Mouse (Mus musculus) small intestine, adult 2 months (tissue): ENCODE results near the gene Eef1akmt2. TPM values are rescaled to one million over a fixed set of nuclear protein-coding genes. Genes with fewer than 3 reads are reported as not detected.

Source experiments
- H3K27ac ChIP-seq: fragments of 200-500 bp; 2 replicates; pipeline ENCODE4 v1.5.1; 2012; ENCODE audit warnings: low read depth, low read length, control low read depth, inconsistent platforms; ENCODE audit not compliant: insufficient read depth
- H3K27me3 ChIP-seq: fragments of 200-500 bp; 2 replicates; pipeline ENCODE4 v1.6.1; 2012; ENCODE audit warnings: mild to moderate bottlenecking, moderate library complexity, low read length, inconsistent platforms; ENCODE audit not compliant: control insufficient read depth, insufficient read depth
- H3K36me3 ChIP-seq: fragments of 200-500 bp; 2 replicates; pipeline ENCODE4 v1.6.1; 2012; ENCODE audit warnings: mild to moderate bottlenecking, low read length, control low read depth, inconsistent platforms; ENCODE audit not compliant: control insufficient read depth, insufficient read depth
- H3K4me1 ChIP-seq: fragments of 200-500 bp; 2 replicates; pipeline ENCODE4 v1.6.1; 2012; ENCODE audit warnings: low read length, inconsistent platforms, mixed read lengths; ENCODE audit not compliant: control insufficient read depth, insufficient read depth, insufficient read length
- H3K4me3 ChIP-seq: fragments of 200-500 bp; 2 replicates; pipeline ENCODE4 v1.5.1; 2012; ENCODE audit warnings: low read depth, mild to moderate bottlenecking, control low read depth, inconsistent platforms, low read length, moderate library complexity
- CTCF ChIP-seq: fragments of 200-500 bp; IDR thresholded peaks from 2 replicates; pipeline ENCODE4 v1.5.1; 2012; ENCODE audit warnings: low read depth, mild to moderate bottlenecking, control low read depth, inconsistent platforms, low read length, moderate library complexity, mixed read lengths; ENCODE audit not compliant: insufficient replicate concordance, insufficient read length; ENCODE audit errors: extremely low read depth
- POLR2A ChIP-seq: fragments of 200-500 bp; IDR thresholded peaks from 2 replicates; pipeline ENCODE4 v1.6.1; 2012; ENCODE audit warnings: low read depth, mild to moderate bottlenecking, control low read depth, inconsistent platforms, low read length, moderate library complexity
- WGBS: fragments of 180-500 bp; shearing (Covaris S2); methylation state at CpG from one replicate; pipeline ENCODE4 v1.1.7; 2018; 5-methylcytosine and 5-hydroxymethylcytosine counted together
- polyA plus RNA-seq: library from polyadenylated mRNA; depleted of rRNA; stranded (reverse); fragments of >200 nt; gene quantifications from 2 replicates; pipeline ENCODE4 v1.2.3, GENCODE M21; 2012

Gene Eef1akmt2
- polyA plus RNA-seq, 1 experiment: 1.1 TPM

GRCm38 (mm10) chr7:132842455-132842854 is 10.0 kb downstream of the Eef1akmt2 start:
- Histone ChIP-seq H3K4me1 (peaks cover 2% of the 10 kb centered on the region; the same call in 1 of the 2 replicates), H3K36me3 (peaks cover 10% of the 10 kb centered on the region), H3K27ac (no peak overlapping the region), H3K4me3 (no peak overlapping the region), H3K27me3 (no peaks in the 10 kb centered on the region)
- TF ChIP-seq POLR2A: no peak
- no peak for TF ChIP-seq CTCF
- WGBS: 93% methylated on average over 1 of the region's 1 CpGs

- Histone ChIP-seq H3K4me1 (peaks cover 2% of the 10 kb centered on the region; the same call in 1 of the 2 replicates), H3K36me3 (peaks cover 8% of the 10 kb centered on the region), H3K4me3 (no peak overlapping the region), H3K27ac (no peak overlapping the region), H3K27me3 (no peaks in the 10 kb centered on the region)
- TF ChIP-seq CTCF (no peak), POLR2A (no peak)
- WGBS: 92% methylated on average over 5 of the region's 5 CpGs
These were observed 11.2 kb downstream of the Eef1akmt2 start for GRCm38 (mm10) chr7:132841287-132841686.

- H3K27ac ChIP-seq: no peak overlapping the region
- TF ChIP-seq CTCF (no peak), POLR2A (no peak)
- WGBS: 76% methylated on average over 4 of the region's 4 CpGs
These were observed 21.5 kb downstream of the Eef1akmt2 start for GRCm38 (mm10) chr7:132830955-132831354.

GRCm38 (mm10) chr7:132824346-132825022 is 28.0 kb downstream of the Eef1akmt2 start:
- 19% methylated on average over 1 of the region's 1 CpGs for WGBS
- Histone ChIP-seq H3K36me3 (peaks cover 19% of the 10 kb centered on the region), H3K4me3 (no peak overlapping the region), H3K4me1 (no peaks in the 10 kb centered on the region), H3K27ac (no peak overlapping the region), H3K27me3 (no peaks in the 10 kb centered on the region)
- no peak for TF ChIP-seq CTCF
- no peak for TF ChIP-seq POLR2A

More at GRCm38 (mm10) chr7:132830955-132831354, 21.5 kb downstream of the Eef1akmt2 start:
- Histone ChIP-seq H3K27me3 (no peaks in the 10 kb centered on the region), H3K4me1 (no peaks in the 10 kb centered on the region), H3K36me3 (peaks cover 23% of the 10 kb centered on the region), H3K4me3 (no peak overlapping the region)

- H3K36me3 ChIP-seq: peaks cover 19% of the 10 kb centered on the region
- H3K27ac ChIP-seq: no peak overlapping the region
- no peak for TF ChIP-seq CTCF
- no peak for TF ChIP-seq POLR2A
- H3K4me1 ChIP-seq: no peaks in the 10 kb centered on the region
- no peak overlapping the region for H3K4me3 ChIP-seq
- no peaks in the 10 kb centered on the region for H3K27me3 ChIP-seq
These were observed 28.6 kb downstream of the Eef1akmt2 start for GRCm38 (mm10) chr7:132823832-132824231.

- no peak for TF ChIP-seq CTCF
- no peak for TF ChIP-seq POLR2A
- Histone ChIP-seq H3K4me1 (no peaks in the 10 kb centered on the region; the same call in 1 of the 2 replicates), H3K4me3 (no peak overlapping the region), H3K36me3 (peaks cover 4% of the 10 kb centered on the region; the same call in 1 of the 2 replicates), H3K27me3 (no peaks in the 10 kb centered on the region), H3K27ac (no peak overlapping the region)
- 62% methylated on average over 3 of the region's 3 CpGs for WGBS
These were observed 31.8 kb downstream of the Eef1akmt2 start for GRCm38 (mm10) chr7:132820692-132821091.

GRCm38 (mm10) chr7:132817056-132817455 is 35.4 kb downstream of the Eef1akmt2 start:
- peaks cover 3% of the 10 kb centered on the region for H3K4me1 ChIP-seq
- no peaks in the 10 kb centered on the region for H3K27me3 ChIP-seq
- WGBS: 96% methylated on average over 6 of the region's 6 CpGs
- no peak overlapping the region for H3K4me3 ChIP-seq
- no peak overlapping the region for H3K27ac ChIP-seq
- TF ChIP-seq CTCF: no peak
- no peak for TF ChIP-seq POLR2A
- H3K36me3 ChIP-seq: no peaks in the 10 kb centered on the region
